Mouse (Mus musculus) midbrain, embryonic 13.5 days (tissue): ENCODE measurements around the gene Zdhhc1. TPM values are rescaled to one million over a fixed set of nuclear protein-coding genes. Genes with fewer than 3 reads are reported as not detected.
A peak's percentile ranks its signal among the peaks of the same experiment; 100 is the strongest.

Source experiments
- ATAC-seq: fragments of 200-750 bp; cut with Nextera tagmentation; 2 replicates; pipeline ENCODE4 v1.8.0; 2017; ENCODE audit warnings: mild to moderate bottlenecking, moderate TSS enrichment, moderate library complexity
- H3K27ac ChIP-seq: fragments of 300-500 bp; sonication (generic); 2 replicates; pipeline ENCODE4 v1.5.1; 2015; ENCODE audit warnings: inconsistent platforms, mild to moderate bottlenecking, moderate library complexity
- H3K27me3 ChIP-seq: fragments of 300-500 bp; sonication (generic); 2 replicates; pipeline ENCODE4 v1.6.1; 2015; ENCODE audit warnings: mild to moderate bottlenecking, inconsistent platforms
- H3K36me3 ChIP-seq: fragments of 300-500 bp; sonication (generic); 2 replicates; pipeline ENCODE4 v1.6.1; 2015; ENCODE audit warnings: mild to moderate bottlenecking, inconsistent platforms
- H3K4me1 ChIP-seq: fragments of 300-500 bp; sonication (generic); replicated peaks from 2 replicates; pipeline ENCODE4 v1.6.1; 2015; ENCODE audit warnings: inconsistent platforms
- H3K4me2 ChIP-seq: fragments of 300-500 bp; sonication (generic); replicated peaks from 2 replicates; pipeline ENCODE4 v1.6.1; 2015; ENCODE audit warnings: moderate library complexity, mild to moderate bottlenecking, inconsistent platforms
- H3K4me3 ChIP-seq: fragments of 300-500 bp; sonication (generic); replicated peaks from 2 replicates; pipeline ENCODE4 v1.5.1; 2015; ENCODE audit warnings: mild to moderate bottlenecking, inconsistent platforms
- H3K9ac ChIP-seq: fragments of 300-500 bp; sonication (generic); replicated peaks from 2 replicates; pipeline ENCODE4 v1.6.1; 2015; ENCODE audit warnings: mild to moderate bottlenecking, inconsistent platforms
- H3K9me3 ChIP-seq: fragments of 300-500 bp; sonication (generic); 2 replicates; pipeline ENCODE4 v1.6.1; 2016; ENCODE audit warnings: mild to moderate bottlenecking, inconsistent platforms
- WGBS: fragments of 180-500 bp; shearing (Covaris S2); methylation state at CpG from one replicate; pipeline ENCODE4 v1.1.7; 2015; 5-methylcytosine and 5-hydroxymethylcytosine counted together
- polyA plus RNA-seq: library from polyadenylated mRNA; unstranded; fragments of >200 nt; fragmentation: Nextera tagmentation; extraction: Ambion mirVana; gene quantifications from 2 replicates; pipeline ENCODE4 v1.2.1, GENCODE M21; 2015

Zdhhc1 gene
- polyA plus RNA-seq, 1 experiment from 2014 or later, result 31.3 TPM

GRCm38 (mm10) chr8:105448596-105448995 lies 48.1 kb downstream of the Zdhhc1 start:
- 87% methylated on average over 5 of the region's 5 CpGs for WGBS
- ATAC-seq, result no peak
- Histone ChIP-seq H3K9me3 (no peaks in the 10 kb centered on the region), H3K4me1 (peaks cover 25% of the 10 kb centered on the region), H3K4me3 (no peak overlapping the region), H3K27me3 (no peaks in the 10 kb centered on the region), H3K36me3 (no peaks in the 10 kb centered on the region), H3K4me2 (no peak overlapping the region), H3K9ac (no peak overlapping the region), H3K27ac (no peak overlapping the region)

GRCm38 (mm10) chr8:105448188-105448587 lies 48.5 kb downstream of the Zdhhc1 start:
- no peak for ATAC-seq
- H3K9ac ChIP-seq, result no peak overlapping the region
- H3K4me2 ChIP-seq, result no peak overlapping the region
- no peaks in the 10 kb centered on the region for H3K36me3 ChIP-seq
- peaks cover 25% of the 10 kb centered on the region for H3K4me1 ChIP-seq
- WGBS, result 96% methylated on average over 3 of the region's 3 CpGs
- H3K9me3 ChIP-seq, result no peaks in the 10 kb centered on the region
- H3K4me3 ChIP-seq, result no peak overlapping the region
- H3K27me3 ChIP-seq, result no peaks in the 10 kb centered on the region
- no peak overlapping the region for H3K27ac ChIP-seq

GRCm38 (mm10) chr8:105446127-105446552 lies 50.6 kb downstream of the Zdhhc1 start:
- no peak overlapping the region for H3K4me3 ChIP-seq
- H3K9ac ChIP-seq, result no peak overlapping the region
- peaks cover 18% of the 10 kb centered on the region for H3K4me1 ChIP-seq
- no peaks in the 10 kb centered on the region for H3K36me3 ChIP-seq
- no peaks in the 10 kb centered on the region for H3K9me3 ChIP-seq
- H3K27ac ChIP-seq, result peak overlapping the region; percentile 87
- H3K4me2 ChIP-seq, result peak overlapping the region; percentile 26
- H3K27me3 ChIP-seq, result no peaks in the 10 kb centered on the region
- WGBS, result under 1% methylated on average over 4 of the region's 4 CpGs
- ATAC-seq, result peak; percentile 80

GRCm38 (mm10) chr8:105445296-105446126 lies 51.2 kb downstream of the Zdhhc1 start:
- WGBS, result 11% methylated on average over 11 of the region's 11 CpGs
- Histone ChIP-seq H3K27ac (peak overlapping the region; percentile 87), H3K36me3 (no peaks in the 10 kb centered on the region), H3K4me2 (peak overlapping the region; percentile 26), H3K27me3 (no peaks in the 10 kb centered on the region), H3K4me3 (no peak overlapping the region), H3K4me1 (peaks cover 19% of the 10 kb centered on the region), H3K9me3 (no peaks in the 10 kb centered on the region), H3K9ac (no peak overlapping the region; the same call in 1 of the 2 replicates)
- peak; percentile 94 for ATAC-seq

GRCm38 (mm10) chr8:105442661-105443060 lies 54.0 kb downstream of the Zdhhc1 start:
- Histone ChIP-seq H3K4me2 (no peak overlapping the region), H3K4me3 (no peak overlapping the region), H3K27me3 (no peaks in the 10 kb centered on the region), H3K4me1 (peaks cover 25% of the 10 kb centered on the region), H3K36me3 (no peaks in the 10 kb centered on the region), H3K27ac (no peak overlapping the region), H3K9me3 (no peaks in the 10 kb centered on the region), H3K9ac (no peak overlapping the region)
- 92% methylated on average over 5 of the region's 5 CpGs for WGBS
- no peak for ATAC-seq

GRCm38 (mm10) chr8:105441433-105441832 lies 55.3 kb downstream of the Zdhhc1 start:
- Histone ChIP-seq H3K4me2 (no peak overlapping the region), H3K27me3 (no peaks in the 10 kb centered on the region), H3K4me1 (peaks cover 27% of the 10 kb centered on the region), H3K4me3 (no peak overlapping the region), H3K36me3 (no peaks in the 10 kb centered on the region), H3K9ac (no peak overlapping the region), H3K27ac (no peak overlapping the region), H3K9me3 (no peaks in the 10 kb centered on the region)
- WGBS, result 10% methylated on average over 6 of the region's 6 CpGs
- ATAC-seq, result no peak

- no peak for ATAC-seq
- H3K4me2 ChIP-seq, result no peak overlapping the region
- H3K36me3 ChIP-seq, result no peaks in the 10 kb centered on the region
- peaks cover 16% of the 10 kb centered on the region for H3K4me1 ChIP-seq
- H3K27me3 ChIP-seq, result no peaks in the 10 kb centered on the region
- no peaks in the 10 kb centered on the region for H3K9me3 ChIP-seq
- no peak overlapping the region for H3K4me3 ChIP-seq
- 37% methylated on average over 5 of the region's 5 CpGs for WGBS
- no peak overlapping the region for H3K9ac ChIP-seq
- H3K27ac ChIP-seq, result no peak overlapping the region
These were observed 57.8 kb downstream of the Zdhhc1 start for GRCm38 (mm10) chr8:105438865-105439264.

- H3K27ac ChIP-seq, result no peak overlapping the region
- 86% methylated on average over 5 of the region's 5 CpGs for WGBS
- no peaks in the 10 kb centered on the region for H3K9me3 ChIP-seq
- no peak overlapping the region for H3K9ac ChIP-seq
- H3K27me3 ChIP-seq, result no peaks in the 10 kb centered on the region
- no peak overlapping the region for H3K4me2 ChIP-seq
- peaks cover 31% of the 10 kb centered on the region for H3K4me1 ChIP-seq
- H3K4me3 ChIP-seq, result no peak overlapping the region
- no peaks in the 10 kb centered on the region for H3K36me3 ChIP-seq
- no peak for ATAC-seq
These were observed 59.5 kb downstream of the Zdhhc1 start for GRCm38 (mm10) chr8:105437078-105437748.

GRCm38 (mm10) chr8:105436218-105436617 lies 60.5 kb downstream of the Zdhhc1 start:
- WGBS, result 73% methylated on average over 5 of the region's 5 CpGs
- Histone ChIP-seq H3K4me2 (no peak overlapping the region), H3K4me3 (no peak overlapping the region), H3K4me1 (peaks cover 33% of the 10 kb centered on the region), H3K27me3 (no peaks in the 10 kb centered on the region), H3K9me3 (no peaks in the 10 kb centered on the region), H3K9ac (no peak overlapping the region), H3K36me3 (no peaks in the 10 kb centered on the region), H3K27ac (no peak overlapping the region)
- no peak for ATAC-seq

GRCm38 (mm10) chr8:105434136-105434535 lies 62.6 kb downstream of the Zdhhc1 start:
- Histone ChIP-seq H3K9me3 (no peaks in the 10 kb centered on the region), H3K27ac (no peak overlapping the region), H3K27me3 (no peaks in the 10 kb centered on the region), H3K9ac (no peak overlapping the region), H3K4me3 (no peak overlapping the region), H3K36me3 (no peaks in the 10 kb centered on the region), H3K4me1 (peaks cover 26% of the 10 kb centered on the region), H3K4me2 (no peak overlapping the region)
- WGBS, result 74% methylated on average over 5 of the region's 5 CpGs
- no peak for ATAC-seq

GRCm38 (mm10) chr8:105433511-105433910 lies 63.2 kb downstream of the Zdhhc1 start:
- whole genome bisulfite sequencing, result 20% methylated on average over 5 of the region's 5 CpGs
- peak overlapping the region; percentile 61; the same call in 1 of the 2 replicates for H3K27ac ChIP-seq
- H3K4me2 ChIP-seq, result no peak overlapping the region
- H3K4me1 ChIP-seq, result peaks cover 26% of the 10 kb centered on the region
- H3K27me3 ChIP-seq, result no peaks in the 10 kb centered on the region
- no peaks in the 10 kb centered on the region for H3K9me3 ChIP-seq
- ATAC-seq, result no peak
- H3K4me3 ChIP-seq, result no peak overlapping the region
- no peaks in the 10 kb centered on the region for H3K36me3 ChIP-seq
- H3K9ac ChIP-seq, result no peak overlapping the region

- Histone ChIP-seq H3K9ac (no peak overlapping the region), H3K4me3 (no peak overlapping the region), H3K9me3 (no peaks in the 10 kb centered on the region), H3K4me1 (peaks cover 26% of the 10 kb centered on the region), H3K36me3 (no peaks in the 10 kb centered on the region), H3K4me2 (no peak overlapping the region), H3K27ac (peak overlapping the region; percentile 61), H3K27me3 (no peaks in the 10 kb centered on the region)
- WGBS, result 27% methylated on average over 6 of the region's 6 CpGs
- ATAC-seq, result 0 out of 2 replicates have a peak, but pooled peaks have one; percentile 55
These were observed 63.7 kb downstream of the Zdhhc1 start for GRCm38 (mm10) chr8:105433021-105433420.
